Mouse (Mus musculus) erythroblast, adult 5-6 weeks (primary cell): ENCODE results near the gene Rif1. TPM values are rescaled to one million over a fixed set of nuclear protein-coding genes. Genes with fewer than 3 reads are reported as not detected.

Experiments
- ATAC-seq: replicated peaks from 2 replicates; pipeline ENCODE4 v1.8.0; 2016; ENCODE audit warnings: moderate number of reproducible peaks, mild to moderate bottlenecking, moderate TSS enrichment, inconsistent platforms; ENCODE audit not compliant: poor library complexity, low FRiP score, severe bottlenecking
- total RNA-seq, 2 experiments: library from RNA; stranded (forward) in 1 of 2; stranded (reverse) in 1 of 2; fragments of 150-400 nt in 1 of 2; fragments of 200-764, 138-1000 nt in 1 of 2; gene quantifications; 2 replicates each; pipeline versions ENCODE4 v1.2.3 to v1.2.4; 2015 to 2017; ENCODE audit warnings: low replicate concordance in 2 of 2

Gene Rif1
- total RNA-seq (2015; ENCODE audit: low replicate concordance) (25.3 and 42.1 TPM in 2 replicates), total RNA-seq (2017; ENCODE audit: low replicate concordance) (35.0 and 53.4 TPM in 2 replicates)

GRCm38 (mm10) chr2:52072491-52073140 lies at the start of gene Rif1:
Gene Rif1, plus strand, starts transcription at chr2:52072832.
- ATAC-seq = peak; percentile 83

- ATAC-seq = no peak
These were observed 45.6 kb upstream of the Rif1 start for GRCm38 (mm10) chr2:52027061-52027460.

- no peak for ATAC-seq
These were observed 43.2 kb upstream of the Rif1 start for GRCm38 (mm10) chr2:52029426-52029825.

GRCm38 (mm10) chr2:52031491-52031890 lies 41.1 kb upstream of the Rif1 start:
- ATAC-seq = no peak

GRCm38 (mm10) chr2:52034601-52035000 lies 38.0 kb upstream of the Rif1 start:
- ATAC-seq = no peak

- no peak for ATAC-seq
These were observed 37.5 kb upstream of the Rif1 start for GRCm38 (mm10) chr2:52035144-52035543.

GRCm38 (mm10) chr2:52036929-52037595 lies 35.6 kb upstream of the Rif1 start:
- no peak for ATAC-seq

GRCm38 (mm10) chr2:52037882-52038281 lies 34.8 kb upstream of the Rif1 start, which contains the start of gene Tnfaip6:
Gene Tnfaip6, plus strand, starts transcription at chr2:52038009.
- ATAC-seq = no peak

GRCm38 (mm10) chr2:52038558-52038957 lies 34.1 kb upstream of the Rif1 start:
- no peak for ATAC-seq

GRCm38 (mm10) chr2:52039083-52039801 lies 33.4 kb upstream of the Rif1 start:
- no peak for ATAC-seq

- no peak for ATAC-seq
These were observed 30.5 kb upstream of the Rif1 start for GRCm38 (mm10) chr2:52042132-52042531.

- ATAC-seq = no peak
These were observed 29.9 kb upstream of the Rif1 start for GRCm38 (mm10) chr2:52042714-52043113.

GRCm38 (mm10) chr2:52043485-52043884 lies 29.1 kb upstream of the Rif1 start:
- ATAC-seq = no peak

GRCm38 (mm10) chr2:52046032-52046431 lies 26.6 kb upstream of the Rif1 start:
- ATAC-seq = no peak

GRCm38 (mm10) chr2:52050823-52051222 lies 21.8 kb upstream of the Rif1 start:
- ATAC-seq = no peak

GRCm38 (mm10) chr2:52052335-52052734 lies 20.3 kb upstream of the Rif1 start:
- ATAC-seq = no peak

GRCm38 (mm10) chr2:52053502-52053901 lies 19.1 kb upstream of the Rif1 start:
- no peak for ATAC-seq

- ATAC-seq = no peak
These were observed 17.0 kb upstream of the Rif1 start for GRCm38 (mm10) chr2:52055616-52056015.

GRCm38 (mm10) chr2:52057099-52057498 lies 15.5 kb upstream of the Rif1 start:
- no peak for ATAC-seq

GRCm38 (mm10) chr2:52057681-52058080 lies 15.0 kb upstream of the Rif1 start:
- ATAC-seq = no peak

GRCm38 (mm10) chr2:52068641-52069040 lies 4.0 kb upstream of the Rif1 start:
- no peak for ATAC-seq
